Mouse (Mus musculus): ENCODE results near the gene Clhc1. TPM values are rescaled to one million over a fixed set of nuclear protein-coding genes. Genes with fewer than 3 reads are reported as not detected.

The Clhc1 gene
- total RNA-seq, 2 experiments from 2014 or later: not detected

Other genes with a start within 250 kb of the Clhc1 start
- 1 to 10 TPM; 3.6 to 4.2 TPM for gene Ccdc88a, start 174.3 kb upstream of the Clhc1 start, total RNA-seq (2021)
- 10 to 100 TPM; 18.1 to 20.7 TPM for gene Prorsd1, start 32.9 kb upstream of the Clhc1 start, total RNA-seq (2021)
- gene Mtif2, start 21.5 kb upstream of the Clhc1 start, total RNA-seq (2021): 10 to 100 TPM; 24.8 to 29.7 TPM
- gene Rps27a, start 159 bp downstream of the Clhc1 start, total RNA-seq (2021): 100 to 1,000 TPM; 360 to 392 TPM
- gene Rtn4, start 145.0 kb downstream of the Clhc1 start, total RNA-seq (2021): 100 to 1,000 TPM; 715 to 734 TPM